Mouse (Mus musculus) embryonic fibroblast, embryonic 13.5 days (primary cell): Measurements from ENCODE around the gene Igf1r. TPM values are rescaled to one million over a fixed set of nuclear protein-coding genes. Genes with fewer than 3 reads are reported as not detected.

Source experiments
- H3K27ac ChIP-seq: 2 replicates; pipeline ENCODE4 v1.5.1; 2012; ENCODE audit warnings: low read length, control low read depth, inconsistent platforms; ENCODE audit not compliant: insufficient read depth
- H3K4me1 ChIP-seq: 2 replicates; pipeline ENCODE4 v1.6.1; 2011; ENCODE audit warnings: low read length; ENCODE audit not compliant: control insufficient read depth, insufficient read depth
- H3K4me3 ChIP-seq: 2 replicates; pipeline ENCODE4 v1.5.1; 2011; ENCODE audit warnings: mild to moderate bottlenecking, control low read depth, low read length; ENCODE audit not compliant: insufficient read depth
- CTCF ChIP-seq: IDR thresholded peaks from 2 replicates; pipeline ENCODE4 v1.5.1; 2011; ENCODE audit warnings: mild to moderate bottlenecking, control low read depth, low read length, moderate library complexity, borderline replicate concordance; ENCODE audit not compliant: insufficient read depth
- POLR2A ChIP-seq: IDR thresholded peaks from 2 replicates; pipeline ENCODE4 v1.6.1; 2011; ENCODE audit warnings: low read depth, mild to moderate bottlenecking, control low read depth, low read length, moderate library complexity
- polyA plus RNA-seq: library from polyadenylated mRNA; stranded (reverse); fragments of >200 nt; gene quantifications from 2 replicates; pipeline ENCODE4 v1.2.4, GENCODE M21; 2011; ENCODE audit warnings: low read depth; ENCODE audit not compliant: missing spikeins, insufficient read length

Igf1r gene
- polyA plus RNA-seq, 1 experiment, result 65.4 TPM

DNA sequence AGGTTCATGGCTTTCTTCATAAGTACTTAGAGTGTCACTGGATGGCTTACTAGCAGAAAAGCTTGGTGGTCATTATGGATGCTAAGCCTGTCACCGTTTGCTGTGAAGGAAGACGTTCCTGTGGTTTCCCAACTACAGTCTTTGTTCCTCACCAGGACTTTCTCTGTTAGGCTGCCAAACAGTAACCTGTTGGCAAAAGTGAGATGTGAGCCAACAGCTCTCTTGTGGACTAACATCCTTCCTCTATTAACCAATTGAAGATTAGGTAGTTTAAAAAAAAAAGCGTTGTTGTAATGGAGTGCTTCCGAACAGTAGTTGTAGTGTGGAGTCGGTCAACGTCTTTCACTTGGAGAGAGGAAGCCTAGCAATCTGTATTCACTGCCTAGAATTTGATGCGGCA, 15.8 kb upstream of the Igf1r start:
- Histone ChIP-seq H3K4me1 (peaks cover 8% of the 10 kb centered on the region; the same call in 1 of the 2 replicates), H3K27ac (no peak overlapping the region), H3K4me3 (no peak overlapping the region)
- TF ChIP-seq CTCF, result no peak
- no peak for TF ChIP-seq POLR2A

DNA sequence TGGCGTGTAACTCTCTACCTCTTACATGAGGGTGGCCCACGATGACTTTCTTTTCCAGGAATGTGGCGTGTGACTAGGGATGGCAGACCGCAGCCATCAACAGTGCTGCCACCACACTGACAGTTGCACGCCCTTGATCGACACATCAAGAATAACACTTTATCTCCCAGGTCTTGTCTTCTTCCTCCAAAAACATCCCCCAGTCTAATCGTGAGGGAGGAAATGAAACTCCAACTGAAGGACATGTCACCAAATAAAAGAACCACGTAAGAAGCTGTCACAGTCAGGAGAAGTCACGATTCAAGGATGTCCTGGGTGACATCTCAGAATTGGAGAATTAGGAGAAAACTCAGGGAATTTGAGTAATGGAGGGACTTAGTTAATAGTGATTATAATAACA, 8.8 kb upstream of the Igf1r start:
- H3K27ac ChIP-seq, result no peak overlapping the region
- H3K4me1 ChIP-seq, result peaks cover 7% of the 10 kb centered on the region
- no peak overlapping the region for H3K4me3 ChIP-seq
- TF ChIP-seq CTCF, result no peak
- no peak for TF ChIP-seq POLR2A

DNA sequence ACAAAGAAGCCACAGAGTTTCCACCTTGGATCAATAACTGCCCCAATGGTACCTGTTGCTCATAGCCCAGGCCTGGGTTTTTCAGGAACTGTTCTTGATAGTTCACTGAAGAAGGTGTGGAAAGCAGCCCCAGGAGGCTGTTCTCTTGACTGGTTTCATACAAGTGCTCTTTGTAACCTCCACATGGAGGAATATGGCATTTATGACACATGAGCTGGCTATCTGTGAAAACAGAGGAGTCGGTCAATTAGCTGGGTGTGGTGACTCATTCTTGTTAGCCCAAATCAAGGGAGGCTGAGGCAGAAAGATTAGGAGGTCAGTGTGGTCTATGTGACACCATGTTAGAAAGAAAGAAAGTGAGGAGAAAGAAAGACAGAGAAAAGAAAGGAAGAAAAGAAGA, 5.7 kb upstream of the Igf1r start:
- no peak overlapping the region for H3K27ac ChIP-seq
- TF ChIP-seq CTCF (no peak), POLR2A (no peak)
- peaks cover 7% of the 10 kb centered on the region for H3K4me1 ChIP-seq
- no peak overlapping the region for H3K4me3 ChIP-seq

DNA sequence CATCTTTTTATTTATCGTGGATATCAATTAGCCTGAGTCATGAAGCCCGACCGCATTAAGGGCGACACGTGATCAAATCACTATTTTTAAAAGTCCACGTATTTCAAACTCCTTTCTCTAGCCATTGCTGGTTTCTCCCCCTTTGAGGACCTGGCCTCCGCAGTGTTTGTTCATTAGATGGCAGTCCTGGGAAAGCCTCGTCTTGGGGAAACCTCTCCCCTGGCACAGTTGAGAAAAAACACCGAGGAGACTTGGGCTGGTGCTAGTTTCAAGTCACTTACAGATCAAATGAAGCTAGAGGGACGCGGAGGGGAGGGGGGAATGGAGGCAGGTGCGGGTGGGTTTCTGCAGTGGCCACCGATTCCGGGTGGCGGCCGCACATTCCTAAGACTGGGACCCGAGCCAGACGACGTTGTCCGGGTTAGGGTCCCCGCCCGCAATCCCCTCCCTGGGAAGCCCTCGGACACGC, 2.2 kb upstream of the Igf1r start:
- H3K27ac ChIP-seq, result peak overlapping the region; percentile 96
- TF ChIP-seq CTCF (no peak), POLR2A (no peak; the same call in 1 of the 2 replicates)
- peaks cover 7% of the 10 kb centered on the region for H3K4me1 ChIP-seq
- peak overlapping the region; percentile 95 for H3K4me3 ChIP-seq

DNA sequence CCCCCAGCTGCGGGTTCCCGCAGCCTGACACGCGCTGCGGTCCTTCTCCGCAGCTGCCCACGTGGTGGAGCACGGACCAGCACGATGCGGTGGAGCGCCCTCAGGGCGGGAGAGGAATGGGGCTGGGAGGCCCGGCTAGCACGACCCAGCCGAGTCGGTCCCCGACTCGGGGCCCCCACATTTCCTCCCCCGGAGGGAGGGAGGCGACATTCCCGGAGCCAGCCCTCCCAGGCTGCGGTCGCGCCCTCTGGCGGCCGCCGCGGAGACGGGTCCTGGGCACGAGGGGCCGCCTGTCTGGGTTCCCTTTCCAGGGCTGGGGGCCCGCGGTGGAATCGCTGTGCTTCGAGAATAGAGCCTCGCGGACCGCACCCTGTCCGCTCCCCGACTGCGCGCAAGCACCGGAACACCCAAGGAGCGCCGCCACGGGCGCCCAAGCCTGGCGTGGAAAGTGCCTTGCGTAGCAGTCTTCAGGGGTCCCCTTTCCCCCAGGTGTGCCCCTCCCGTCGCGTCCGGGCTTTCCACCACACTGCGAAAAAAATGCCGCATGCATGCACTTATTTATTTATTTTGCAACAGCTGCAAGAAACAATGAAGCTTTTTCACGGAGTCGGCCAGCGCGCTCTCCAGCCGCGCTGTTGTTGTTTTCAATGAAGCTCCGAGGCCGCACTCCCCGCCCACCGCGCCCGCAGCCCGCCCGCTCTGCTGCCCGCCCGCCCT, 1.7 kb upstream of the Igf1r start:
- TF ChIP-seq CTCF, result peak; percentile 17
- TF ChIP-seq POLR2A, result peak; percentile 72
- H3K4me1 ChIP-seq, result peaks cover 7% of the 10 kb centered on the region
- H3K4me3 ChIP-seq, result peak overlapping the region; percentile 95
- peak overlapping the region; percentile 96 for H3K27ac ChIP-seq

DNA sequence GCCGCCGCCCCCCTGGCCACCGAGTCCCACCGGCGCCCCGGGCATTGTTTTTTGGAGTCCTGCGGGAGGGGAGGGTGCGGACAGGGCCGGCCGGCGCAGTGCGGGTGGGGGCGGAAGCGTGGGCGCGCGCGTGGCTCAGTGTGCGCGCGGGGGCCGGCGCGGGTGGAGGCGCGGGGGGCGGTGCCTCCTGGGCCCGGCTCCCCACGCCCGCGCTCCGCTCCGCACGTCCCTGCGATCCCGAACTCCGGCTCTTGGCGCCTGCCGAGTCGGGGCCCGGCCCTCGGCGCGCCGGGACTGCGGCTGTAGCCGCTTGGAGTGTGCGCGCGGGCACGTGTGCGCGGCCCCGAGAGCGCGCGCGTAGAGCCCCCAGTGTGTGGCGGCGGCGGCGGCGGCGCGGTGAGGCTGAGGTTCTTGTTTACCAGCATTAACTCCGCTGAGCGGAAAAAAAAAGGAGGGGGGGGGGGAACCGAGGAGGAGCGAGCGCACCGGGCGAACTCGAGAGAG, 1.0 kb upstream of the Igf1r start:
- peaks cover 8% of the 10 kb centered on the region for H3K4me1 ChIP-seq
- TF ChIP-seq POLR2A, result no peak
- TF ChIP-seq CTCF, result no peak
- H3K27ac ChIP-seq, result peak overlapping the region; percentile 98
- peak overlapping the region; percentile 95 for H3K4me3 ChIP-seq

DNA sequence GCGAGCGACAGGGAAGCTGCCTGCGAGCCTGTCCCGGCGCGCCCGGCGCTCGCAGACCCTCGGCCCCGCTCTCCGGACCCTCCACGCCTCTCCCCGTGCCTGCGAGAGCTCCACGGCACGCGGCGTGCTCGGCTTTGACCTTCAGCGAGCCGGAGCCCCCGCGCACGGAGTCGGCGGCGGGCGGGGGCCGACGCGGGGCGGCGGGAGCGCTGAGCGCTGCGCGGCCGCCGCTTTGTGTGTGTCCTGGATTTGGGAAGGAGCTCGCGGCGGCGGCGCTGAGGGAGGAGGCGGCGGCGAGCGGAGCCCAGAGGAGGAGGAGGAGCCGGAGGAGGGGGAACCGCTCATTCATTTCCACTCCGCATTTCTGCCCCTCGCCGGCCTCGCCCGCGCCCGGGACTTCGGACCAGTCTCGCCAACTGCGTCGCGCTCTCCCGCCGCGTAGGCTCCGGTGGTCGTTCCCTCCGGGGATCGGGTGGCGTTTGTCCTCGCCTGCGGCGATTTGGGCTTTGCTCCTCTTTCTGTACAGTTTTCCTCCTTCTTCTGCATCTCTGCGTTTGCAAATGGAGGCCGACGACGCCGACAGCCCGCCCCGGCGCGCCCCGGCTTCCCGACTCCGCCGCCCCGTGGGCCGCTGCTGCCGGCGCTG, 468 bp upstream of the Igf1r start:
- Histone ChIP-seq H3K27ac (peak overlapping the region; percentile 98), H3K4me3 (peak overlapping the region; percentile 77), H3K4me1 (peaks cover 4% of the 10 kb centered on the region; the same call in 1 of the 2 replicates)
- TF ChIP-seq POLR2A (peak; percentile 56), CTCF (no peak)

DNA sequence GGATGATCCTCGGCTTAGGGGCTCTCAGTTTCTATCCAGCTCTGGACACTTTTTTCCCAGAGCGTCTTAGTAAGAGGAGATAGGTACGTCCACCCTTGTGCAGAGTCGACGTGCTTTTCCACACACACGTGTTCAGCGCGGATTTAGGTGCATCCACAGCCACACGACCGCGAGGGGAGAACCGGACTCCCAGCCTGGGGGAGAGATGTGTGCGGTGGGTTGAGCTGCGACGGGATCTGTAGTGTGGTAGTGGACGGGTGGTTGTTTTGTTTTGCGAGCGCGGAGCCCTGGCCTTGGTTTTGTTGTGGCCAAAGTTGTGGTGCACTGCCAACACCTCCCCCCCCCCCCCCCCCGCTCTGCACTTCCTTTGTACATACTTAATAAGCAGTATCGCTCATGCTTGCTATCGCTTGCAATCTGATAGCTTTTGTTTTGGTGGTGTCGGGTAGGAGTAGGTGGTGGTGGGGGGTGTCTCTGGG, 1.2 kb downstream of the Igf1r start:
- Histone ChIP-seq H3K4me1 (peaks cover 13% of the 10 kb centered on the region; the same call in 1 of the 2 replicates), H3K27ac (peak overlapping the region; percentile 98)
- TF ChIP-seq CTCF (no peak), POLR2A (peak; percentile 43; the same call in 1 of the 2 replicates)

DNA sequence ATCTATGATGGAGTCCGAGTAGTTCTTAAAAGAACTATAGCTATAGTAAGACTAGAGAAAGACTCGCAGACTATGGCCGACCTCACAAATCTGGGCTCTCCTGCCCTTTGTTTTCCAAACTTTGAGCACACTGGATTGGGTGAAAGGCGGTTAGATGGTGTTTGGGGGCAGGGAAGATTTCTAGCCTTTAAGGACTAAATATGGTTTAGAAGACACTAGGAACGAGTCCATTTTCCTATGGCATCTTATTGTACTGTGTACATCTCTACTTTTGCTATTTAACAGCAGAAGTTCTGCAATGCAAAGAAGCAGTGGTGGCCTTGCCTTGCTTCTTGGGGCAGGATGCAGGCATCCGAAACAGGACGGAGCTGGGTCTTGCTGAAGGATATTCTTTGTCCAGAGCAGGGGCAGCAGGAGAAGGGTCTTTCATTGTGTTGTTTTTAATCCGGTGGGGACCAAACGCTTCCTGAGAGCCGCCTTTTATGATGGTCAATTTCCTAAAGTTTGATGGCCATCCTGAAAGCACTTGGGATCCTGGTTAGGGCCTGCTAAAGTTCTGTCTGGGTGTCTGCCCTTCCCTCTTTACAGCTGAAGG, 2.1 kb downstream of the Igf1r start:
- peak overlapping the region; percentile 67 for H3K27ac ChIP-seq
- H3K4me3 ChIP-seq, result peak overlapping the region; percentile 77
- TF ChIP-seq CTCF, result no peak
- no peak for TF ChIP-seq POLR2A
- peaks cover 19% of the 10 kb centered on the region; the same call in 1 of the 2 replicates for H3K4me1 ChIP-seq

More for the DNA sequence above, 1.2 kb downstream of the Igf1r start:
- peak overlapping the region; percentile 77 for H3K4me3 ChIP-seq
